Mouse (Mus musculus): ENCODE measurements around the gene Psmc3. TPM values are rescaled to one million over a fixed set of nuclear protein-coding genes. Genes with fewer than 3 reads are reported as not detected.

Gene Psmc3
- 341 and 342 TPM in 2 replicates for polyA plus RNA-seq (2015; fragmentation: Nextera tagmentation; extraction: Ambion mirVana)

GRCm38 (mm10) chr2:91053934-91054382 is at the start of gene Psmc3:
Gene Psmc3, plus strand, starts transcription at chr2:91054009.

GRCm38 (mm10) chr2:91035385-91035784 is 18.4 kb upstream of the Psmc3 start, which contains the start of gene Rapsn:
Gene Rapsn, plus strand, starts transcription at chr2:91035620.

GRCm38 (mm10) chr2:91070076-91070800 is 16.4 kb downstream of the Psmc3 start, which contains the start of gene Slc39a13:
Gene Slc39a13, minus strand, starts transcription at chr2:91070417.

GRCm38 (mm10) chr2:91081775-91082695 is 28.2 kb downstream of the Psmc3 start, which contains the start of gene Spi1:
Gene Spi1, plus strand, starts transcription at chr2:91082390.

Other genes starting within 250 kb of the Psmc3 start
- 182 TPM in 2 replicates for gene Mtch2, start 206.9 kb upstream of the Psmc3 start, polyA plus RNA-seq (2015; fragmentation: Nextera tagmentation; extraction: Ambion mirVana)
- 15.2 and 18.3 TPM in 2 replicates for gene C1qtnf4, start 168.1 kb upstream of the Psmc3 start, polyA plus RNA-seq (2015; fragmentation: Nextera tagmentation; extraction: Ambion mirVana)
- gene Kbtbd4, start 149.3 kb upstream of the Psmc3 start, polyA plus RNA-seq (2015; fragmentation: Nextera tagmentation; extraction: Ambion mirVana): 15.1 and 15.8 TPM in 2 replicates
- 403 and 405 TPM in 2 replicates for gene Ndufs3, start 149.2 kb upstream of the Psmc3 start, polyA plus RNA-seq (2015; fragmentation: Nextera tagmentation; extraction: Ambion mirVana)
- gene Celf1, start 113.6 kb upstream of the Psmc3 start, polyA plus RNA-seq (2015; fragmentation: Nextera tagmentation; extraction: Ambion mirVana): 36.5 and 40.4 TPM in 2 replicates
- gene Rapsn, start 18.4 kb upstream of the Psmc3 start, polyA plus RNA-seq (2015; fragmentation: Nextera tagmentation; extraction: Ambion mirVana): 58.7 and 61.8 TPM in 2 replicates
- gene Slc39a13, start 16.4 kb downstream of the Psmc3 start, polyA plus RNA-seq (2015; fragmentation: Nextera tagmentation; extraction: Ambion mirVana): 37.7 and 43.8 TPM in 2 replicates
- gene Spi1, start 28.4 kb downstream of the Psmc3 start, polyA plus RNA-seq (2015; fragmentation: Nextera tagmentation; extraction: Ambion mirVana): 7.5 and 10.0 TPM in 2 replicates
- gene Mybpc3, start 64.1 kb downstream of the Psmc3 start, polyA plus RNA-seq (2015; fragmentation: Nextera tagmentation; extraction: Ambion mirVana): 0.34 and 0.54 TPM in 2 replicates
- gene Madd, start 129.8 kb downstream of the Psmc3 start, polyA plus RNA-seq (2015; fragmentation: Nextera tagmentation; extraction: Ambion mirVana): 2.8 TPM in 2 replicates
- gene Nr1h3, start 148.8 kb downstream of the Psmc3 start, polyA plus RNA-seq (2015; fragmentation: Nextera tagmentation; extraction: Ambion mirVana): 4.0 and 13.8 TPM in 2 replicates
- 11.3 and 14.2 TPM in 2 replicates for gene Acp2, start 148.9 kb downstream of the Psmc3 start, polyA plus RNA-seq (2015; fragmentation: Nextera tagmentation; extraction: Ambion mirVana)
- 5.9 and 6.2 TPM in 2 replicates for gene Ddb2, start 183.0 kb downstream of the Psmc3 start, polyA plus RNA-seq (2015; fragmentation: Nextera tagmentation; extraction: Ambion mirVana)
- 240 and 279 TPM in 2 replicates for gene Pacsin3, start 201.9 kb downstream of the Psmc3 start, polyA plus RNA-seq (2015; fragmentation: Nextera tagmentation; extraction: Ambion mirVana)
- 77.1 and 79.2 TPM in 2 replicates for gene Arfgap2, start 211.0 kb downstream of the Psmc3 start, polyA plus RNA-seq (2015; fragmentation: Nextera tagmentation; extraction: Ambion mirVana)

All from skeletal muscle tissue, postnatal 0 days (tissue).